Mouse (Mus musculus) spleen, postnatal 36 days (tissue): ENCODE data around the gene Cd22.
"Not testable (repeated sequence)": the region's sequence is repeated elsewhere in the genome, so short reads cannot be mapped to it uniquely, and the experiment has no call there.

Experiments
- DNase-seq, 2 experiments: peaks; one replicate each; pipeline ENCODE4 v3.0.0; 2022; ENCODE audit warnings: low spot score in 2 of 2, mixed read lengths in 1 of 2

Cd22 gene

DNA sequence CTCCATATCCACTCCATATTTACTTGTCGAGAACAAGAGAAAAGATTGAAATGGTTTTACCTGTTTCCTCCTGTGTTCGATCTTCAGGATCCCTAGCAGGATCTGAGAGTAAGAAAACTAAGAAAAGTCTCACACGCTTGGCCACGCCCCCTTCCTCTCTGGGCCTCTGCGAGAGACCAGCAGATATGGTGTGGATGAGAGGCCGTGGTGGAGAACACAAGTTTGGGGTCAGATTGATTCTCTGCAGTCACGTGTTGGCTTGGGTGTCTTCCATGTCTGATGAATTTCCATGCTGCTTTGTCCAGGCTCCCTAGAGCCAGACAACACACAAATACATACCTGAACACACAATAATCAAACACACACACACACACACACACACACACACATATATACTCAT is at the start of gene Cd22:
Gene Cd22 (minus strand): TSS at position 167 of the 400 bp plus-strand sequence.
- peak; percentile 82 to 89 for DNase-seq

- DNase-seq, result not testable (repeated sequence)
Measured at GRCm38 (mm10) chr7:30924581-30924980, 44.4 kb upstream of the Cd22 start, which contains the start of gene Hamp2. Gene Hamp2, minus strand, starts transcription at chr7:30924681.

GRCm38 (mm10) chr7:30924071-30924470 is 43.9 kb upstream of the Cd22 start:
- DNase-seq, result no peak

- DNase-seq, result not testable (repeated sequence)
Measured at GRCm38 (mm10) chr7:30922490-30922889, 42.3 kb upstream of the Cd22 start.

DNA sequence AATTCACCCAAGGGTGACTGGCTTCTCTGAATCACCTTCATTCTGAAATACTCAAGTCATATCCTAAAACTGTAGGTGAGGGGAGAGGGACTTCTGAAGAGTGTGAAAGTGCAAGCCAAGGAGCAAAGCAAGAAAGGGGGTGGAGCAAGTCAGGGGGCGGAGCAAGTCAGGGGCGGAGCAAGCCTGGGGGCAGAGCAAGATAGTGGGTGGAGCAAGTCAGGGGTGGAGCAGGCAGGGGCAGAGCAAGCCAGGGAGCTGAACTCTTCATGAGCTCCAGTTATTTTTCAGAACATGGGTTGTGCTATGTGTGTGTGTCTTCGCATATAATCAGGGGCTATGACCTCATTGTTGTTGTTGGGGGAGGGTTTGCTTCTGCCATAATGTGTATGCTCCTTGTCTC is 40.1 kb upstream of the Cd22 start:
- no peak for DNase-seq

DNA sequence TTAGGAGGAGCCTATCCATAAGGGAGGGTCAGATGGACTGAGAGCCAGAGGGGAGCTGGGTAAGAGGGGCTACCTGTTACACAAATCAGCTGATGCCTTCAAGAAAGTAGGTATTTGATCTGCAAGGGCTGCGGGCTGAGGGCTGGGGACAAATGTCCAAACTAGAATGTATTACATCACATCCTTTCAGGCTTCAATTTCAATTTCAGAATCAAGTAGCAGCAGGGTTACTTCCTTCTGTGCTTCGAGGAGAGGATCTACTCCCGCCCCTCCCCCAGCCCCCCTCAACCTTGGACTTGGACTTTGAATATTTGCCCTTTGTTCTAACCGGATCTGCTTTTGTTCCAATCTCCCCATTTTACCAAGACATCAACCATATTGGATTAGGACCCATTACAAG is 37.1 kb upstream of the Cd22 start:
- DNase-seq, result no peak

DNA sequence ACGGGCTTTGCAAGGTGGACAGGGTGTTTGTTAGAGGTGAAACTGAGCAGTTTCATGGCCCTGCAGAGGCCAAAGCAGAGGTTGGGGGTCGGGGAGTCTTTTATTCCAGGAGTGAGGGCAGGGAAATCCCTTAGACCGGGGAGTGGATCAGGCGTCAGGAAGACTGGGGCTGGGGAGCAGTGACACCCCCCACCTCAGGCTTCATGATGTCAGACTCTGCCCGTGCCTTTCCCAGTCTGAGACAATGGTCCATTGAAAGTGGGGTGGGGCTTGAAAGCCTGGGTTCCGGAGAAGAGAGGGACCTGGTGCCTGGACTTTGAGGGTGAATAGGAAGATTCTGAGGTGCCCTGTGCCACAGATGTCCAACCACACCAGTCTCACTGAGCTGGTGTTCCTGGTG is 36.6 kb upstream of the Cd22 start:
- DNase-seq, result no peak

DNA sequence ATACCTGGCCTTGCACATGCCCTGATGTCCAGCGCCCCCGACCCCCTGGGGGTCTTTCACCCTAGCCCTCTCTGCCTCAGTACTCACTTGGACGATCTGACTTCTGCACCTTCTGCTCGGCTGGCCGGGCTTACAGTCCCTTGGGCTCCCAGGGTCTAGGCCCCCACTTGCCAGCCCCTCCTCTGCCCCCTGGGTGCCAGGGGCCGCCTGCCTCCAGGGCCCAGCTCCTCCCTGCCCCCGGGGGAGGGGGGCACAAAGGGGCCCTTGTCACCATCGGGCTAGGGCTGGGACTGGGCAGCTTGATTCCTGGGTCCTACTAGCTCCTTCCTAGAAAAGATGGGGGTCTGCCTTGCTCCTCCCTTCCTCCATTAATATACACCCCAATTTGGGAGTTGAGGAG is 34.6 kb upstream of the Cd22 start, which contains the start of gene Mag:
Gene Mag (minus strand): TSS at position 142 of the 400 bp plus-strand sequence.
- DNase-seq, result no peak

DNA sequence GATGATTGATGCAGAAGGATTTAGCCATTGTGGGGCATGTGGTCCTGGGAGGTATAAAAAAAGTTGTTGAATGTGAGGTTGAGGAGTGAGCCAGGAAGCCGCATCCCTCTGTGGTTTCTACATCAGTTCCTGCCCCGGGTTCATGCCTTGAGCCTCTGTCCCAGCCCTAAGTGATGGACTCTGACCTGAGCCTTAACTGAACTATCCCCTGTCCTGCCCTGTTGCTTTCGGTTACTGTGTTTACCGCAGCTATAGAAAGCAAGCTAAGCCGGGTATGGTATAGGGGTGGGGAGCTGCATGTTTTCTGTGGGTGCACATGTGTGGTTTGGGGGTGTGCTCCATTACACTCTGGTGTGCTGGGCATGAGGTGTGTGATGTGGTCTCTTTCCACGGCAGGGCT is 29.6 kb upstream of the Cd22 start:
- no peak for DNase-seq

DNA sequence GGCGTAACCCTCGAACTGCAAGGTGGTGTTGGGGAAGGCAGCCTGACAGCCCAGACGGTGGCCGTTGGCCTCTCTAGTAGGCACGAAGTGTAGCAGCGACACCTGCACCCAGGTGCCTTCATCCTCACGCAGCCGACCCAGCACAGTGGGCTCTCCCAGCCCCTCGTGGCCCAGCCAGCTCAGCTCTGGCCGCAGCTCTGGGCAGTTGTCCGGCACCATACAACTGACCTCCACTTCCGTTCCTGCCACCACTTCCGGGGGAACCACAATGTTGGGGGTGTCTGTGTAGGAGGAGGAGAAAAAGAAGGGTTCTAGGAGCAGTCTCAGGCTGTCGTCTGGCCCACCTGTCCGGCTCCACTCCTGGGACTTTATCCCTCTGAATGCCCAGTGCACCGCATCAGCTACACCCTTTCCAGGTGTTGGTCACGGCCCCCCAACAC is 28.9 kb upstream of the Cd22 start:
- no peak for DNase-seq

DNA sequence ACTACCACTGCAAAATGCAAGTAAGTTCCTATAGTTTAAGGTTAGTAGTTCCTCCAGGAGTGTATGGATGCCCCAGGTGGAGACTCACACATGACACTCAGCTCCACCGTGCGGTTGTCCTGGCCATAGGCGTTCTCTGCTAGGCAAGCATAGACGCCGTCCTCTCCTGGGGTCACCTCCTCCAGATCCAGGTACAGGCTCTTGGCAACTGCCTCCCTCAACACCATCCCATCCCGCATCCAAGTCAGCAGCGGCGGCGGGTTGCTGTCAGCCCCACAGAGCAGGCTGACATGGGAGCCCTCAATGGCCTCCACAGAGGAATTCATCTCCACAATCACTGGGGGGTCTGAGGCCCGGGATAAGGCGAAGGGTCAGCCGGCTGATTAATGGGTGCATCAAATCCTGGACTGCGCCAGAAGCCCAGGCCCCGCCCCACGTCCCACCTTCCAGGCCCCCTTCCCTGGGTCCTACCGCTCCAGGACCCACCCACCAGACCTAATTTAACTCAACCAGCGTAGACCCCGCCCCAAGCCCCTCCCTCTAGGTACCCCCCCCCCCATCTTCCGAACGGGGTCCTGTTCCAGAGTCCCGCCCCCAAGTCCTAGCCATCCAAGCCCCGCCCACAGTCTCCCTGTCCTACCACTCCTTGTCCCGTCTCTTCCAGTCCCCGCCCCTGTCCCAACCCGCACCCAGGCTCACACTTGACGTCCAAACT is 28.3 kb upstream of the Cd22 start:
- DNase-seq, result no peak

- DNase-seq, result peak; percentile 48 to 57
Measured at GRCm38 (mm10) chr7:30904042-30904441, 23.9 kb upstream of the Cd22 start.

DNA sequence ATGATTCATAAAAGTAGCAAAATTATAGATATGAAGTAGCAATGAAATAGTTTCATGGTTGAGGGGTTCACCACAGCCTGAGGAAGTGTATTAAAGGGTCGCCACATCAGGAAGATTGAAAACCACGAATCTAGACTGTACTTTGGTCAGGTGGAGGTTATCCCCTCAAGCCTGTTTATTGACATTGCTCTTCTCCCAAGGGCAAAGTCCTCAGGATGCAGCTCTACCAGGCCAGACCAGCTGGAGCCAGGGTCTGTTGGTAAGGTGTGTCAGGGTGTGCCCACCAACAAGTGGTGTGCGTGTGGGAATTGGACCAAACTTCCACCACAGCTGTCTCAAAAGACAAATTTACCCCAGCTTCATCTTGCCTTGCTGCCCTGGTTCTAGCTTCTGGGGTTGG is 15.1 kb upstream of the Cd22 start:
- no peak for DNase-seq

GRCm38 (mm10) chr7:30892515-30892914 is 12.4 kb upstream of the Cd22 start:
- no peak for DNase-seq

- peak; percentile 41 to 43 for DNase-seq
Measured at GRCm38 (mm10) chr7:30891746-30892145, 11.6 kb upstream of the Cd22 start.

GRCm38 (mm10) chr7:30890681-30891080 is 10.5 kb upstream of the Cd22 start:
- peak; percentile 48 to 58 for DNase-seq

GRCm38 (mm10) chr7:30888786-30889185 is 8.6 kb upstream of the Cd22 start:
- DNase-seq, result peak; percentile 51 to 65

DNA sequence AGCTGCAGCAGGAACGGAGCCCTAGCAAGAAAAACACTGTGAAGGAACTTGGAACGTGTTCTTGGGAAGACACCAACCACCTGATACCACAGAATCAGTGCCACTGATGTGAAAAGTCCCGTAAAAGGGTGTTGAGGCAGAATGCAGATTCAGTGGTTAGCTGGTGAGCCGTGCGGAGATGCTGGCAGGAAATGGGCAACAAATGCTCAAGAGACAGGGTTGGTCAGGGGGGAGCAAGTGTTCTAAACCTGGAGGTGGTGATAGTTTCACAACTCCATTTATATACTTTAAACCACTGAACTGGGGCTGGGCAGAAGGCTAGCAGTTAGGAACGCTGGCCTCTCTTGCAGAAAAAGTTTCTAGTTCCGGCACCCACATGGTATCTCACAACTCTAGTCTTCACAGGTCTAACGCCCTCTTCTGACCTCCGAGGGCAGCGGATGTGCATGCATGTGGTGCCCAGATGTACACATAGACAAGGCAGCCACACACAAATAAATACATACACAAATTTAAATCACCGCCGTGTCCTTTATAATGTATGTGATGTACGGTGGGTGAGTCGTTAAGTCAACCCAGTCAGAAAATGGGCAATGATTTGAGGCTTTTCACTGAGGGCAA is 7.5 kb upstream of the Cd22 start:
- DNase-seq, result peak; percentile 92

GRCm38 (mm10) chr7:30886852-30887251 is 6.7 kb upstream of the Cd22 start:
- no peak for DNase-seq

DNA sequence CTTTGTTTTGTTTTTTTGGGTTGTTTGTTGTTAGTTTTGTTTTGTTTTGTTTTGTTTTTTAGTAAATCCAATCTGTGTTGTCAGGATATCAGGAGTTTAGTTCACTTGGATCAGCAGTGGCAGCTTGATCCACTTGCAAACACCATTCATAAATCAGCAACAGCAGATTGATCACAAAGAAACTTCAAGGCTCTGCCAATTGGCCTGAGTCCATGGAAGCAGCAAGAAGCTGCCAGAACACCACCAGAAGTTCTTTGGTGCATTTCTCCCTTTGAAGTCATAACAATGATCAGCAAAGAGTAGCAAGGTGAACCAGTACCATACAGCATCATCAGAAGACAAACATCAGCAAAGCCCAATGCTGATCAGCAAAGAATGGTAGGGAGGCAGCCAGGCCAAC is 3.9 kb upstream of the Cd22 start:
- no peak for DNase-seq

GRCm38 (mm10) chr7:30881367-30881766 is 1.2 kb upstream of the Cd22 start:
- DNase-seq, result peak in 1 of 2 experiments; percentile 27

DNA sequence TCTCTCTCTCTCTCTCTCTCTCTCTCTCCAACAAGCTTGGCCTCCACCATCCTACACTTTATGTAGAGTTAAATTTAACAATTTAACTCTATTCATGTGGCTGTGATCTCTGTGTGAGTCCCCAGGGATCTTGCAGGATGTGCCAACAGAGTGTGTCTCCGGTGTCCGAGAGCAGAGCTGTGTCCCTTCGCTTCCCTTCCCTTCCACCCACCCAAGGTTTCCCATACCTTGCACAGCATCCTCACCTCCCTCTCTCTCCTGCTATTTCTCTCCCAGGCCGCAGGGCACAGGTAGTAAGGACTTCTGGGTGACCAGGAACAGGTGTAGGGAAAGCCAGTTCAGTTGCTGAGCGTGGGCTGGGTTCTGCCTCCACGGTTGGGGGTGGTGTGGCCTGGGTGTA is 1.2 kb downstream of the Cd22 start:
- peak; percentile 77 for DNase-seq

GRCm38 (mm10) chr7:30873083-30873482 is 7.1 kb downstream of the Cd22 start:
- peak; percentile 64 to 73 for DNase-seq
